Mouse (Mus musculus) granulocyte monocyte progenitor cell, adult 5-6 weeks (primary cell): ENCODE data around the gene Phyhd1. TPM values are rescaled to one million over a fixed set of nuclear protein-coding genes. Genes with fewer than 3 reads are reported as not detected.

Experiments
- ATAC-seq: replicated peaks from 2 replicates; pipeline ENCODE4 v1.8.0; 2016; ENCODE audit warnings: mild to moderate bottlenecking, moderate TSS enrichment, inconsistent platforms; ENCODE audit not compliant: poor library complexity, severe bottlenecking
- total RNA-seq, 2 experiments: library from RNA; stranded (forward) in 1 of 2; stranded (reverse) in 1 of 2; fragments of 200-712, 200-1000 nt in 1 of 2; fragments of >200 nt in 1 of 2; fragmentation: Nextera tagmentation in 1 of 2; gene quantifications; 2 replicates each; pipeline ENCODE4 v1.2.3; 2014 to 2017

The Phyhd1 gene
- total RNA-seq, 2 experiments from 2014 or later: 0.99 to 1.5 TPM

DNA sequence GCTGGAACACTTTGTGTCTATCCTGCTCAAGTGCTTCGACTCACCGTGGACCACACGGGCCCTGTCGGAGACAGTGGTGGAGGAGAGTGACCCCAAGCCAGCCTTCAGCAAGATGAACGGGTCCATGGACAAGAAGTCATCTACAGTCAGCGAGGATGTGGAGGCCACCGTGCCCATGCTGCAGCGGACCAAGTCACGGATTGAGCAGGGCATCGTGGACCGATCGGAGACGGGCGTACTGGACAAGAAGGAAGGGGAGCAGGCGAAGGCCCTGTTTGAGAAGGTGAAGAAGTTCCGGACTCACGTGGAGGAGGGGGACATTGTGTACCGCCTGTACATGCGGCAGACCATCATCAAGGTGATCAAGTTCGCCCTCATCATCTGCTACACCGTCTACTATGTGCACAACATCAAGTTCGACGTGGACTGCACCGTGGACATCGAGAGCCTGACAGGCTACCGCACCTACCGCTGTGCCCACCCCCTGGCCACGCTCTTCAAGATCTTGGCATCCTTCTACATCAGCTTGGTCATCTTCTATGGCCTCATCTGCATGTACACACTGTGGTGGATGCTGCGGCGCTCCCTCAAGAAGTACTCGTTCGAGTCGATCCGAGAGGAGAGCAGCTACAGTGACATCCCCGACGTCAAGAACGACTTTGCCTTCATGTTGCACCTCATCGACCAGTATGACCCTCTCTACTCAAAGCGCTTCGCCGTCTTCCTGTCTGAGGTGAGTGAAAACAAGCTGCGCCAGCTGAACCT is 10.2 kb upstream of the Phyhd1 start:
- ATAC-seq: no peak

- no peak for ATAC-seq
Observed at GRCm38 (mm10) chr2:30256616-30257350, 9.2 kb upstream of the Phyhd1 start.

DNA sequence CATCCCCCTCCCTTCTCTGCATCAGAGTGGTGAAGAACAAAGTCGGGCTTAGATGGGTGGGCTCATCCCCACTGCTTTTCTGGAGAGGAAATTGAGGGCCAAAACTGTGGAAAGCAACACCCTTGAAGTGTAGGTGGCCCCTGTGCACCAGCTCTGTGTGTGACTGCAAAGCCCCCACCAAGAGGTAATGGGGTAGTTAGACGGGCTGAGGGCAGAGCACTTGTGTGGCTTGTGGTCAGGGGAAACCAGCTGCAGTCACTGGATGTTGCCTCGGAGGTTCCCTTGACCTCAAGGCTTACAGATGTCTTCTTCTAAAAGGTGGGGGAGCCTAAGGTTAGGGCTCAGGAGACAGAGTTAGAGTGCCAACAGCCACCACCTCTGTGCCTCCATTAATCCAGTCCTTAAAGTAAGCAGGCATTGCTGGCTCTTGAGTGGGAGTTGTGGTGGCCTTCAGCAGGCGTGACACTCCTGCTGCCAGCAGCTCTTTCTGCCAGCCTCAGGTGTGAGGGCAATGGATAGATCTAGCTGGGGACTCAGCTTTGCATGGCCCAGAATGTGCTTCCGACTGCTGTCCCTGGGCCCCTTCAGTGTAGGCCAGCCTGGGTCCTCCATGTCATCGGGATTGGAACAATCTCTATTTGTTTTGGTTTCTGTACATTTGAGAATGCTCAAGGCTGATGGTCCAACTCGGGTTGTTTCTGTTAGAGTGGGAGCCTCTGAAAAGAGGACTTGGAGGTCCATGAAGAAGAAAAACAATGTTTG is 8.1 kb upstream of the Phyhd1 start:
- ATAC-seq: peak; percentile 66

- peak; percentile 34 for ATAC-seq
Observed at GRCm38 (mm10) chr2:30258600-30258999, 7.4 kb upstream of the Phyhd1 start.

GRCm38 (mm10) chr2:30259131-30260064 is 6.6 kb upstream of the Phyhd1 start:
- no peak for ATAC-seq

- no peak for ATAC-seq
Observed at GRCm38 (mm10) chr2:30261064-30261736, 4.8 kb upstream of the Phyhd1 start.

DNA sequence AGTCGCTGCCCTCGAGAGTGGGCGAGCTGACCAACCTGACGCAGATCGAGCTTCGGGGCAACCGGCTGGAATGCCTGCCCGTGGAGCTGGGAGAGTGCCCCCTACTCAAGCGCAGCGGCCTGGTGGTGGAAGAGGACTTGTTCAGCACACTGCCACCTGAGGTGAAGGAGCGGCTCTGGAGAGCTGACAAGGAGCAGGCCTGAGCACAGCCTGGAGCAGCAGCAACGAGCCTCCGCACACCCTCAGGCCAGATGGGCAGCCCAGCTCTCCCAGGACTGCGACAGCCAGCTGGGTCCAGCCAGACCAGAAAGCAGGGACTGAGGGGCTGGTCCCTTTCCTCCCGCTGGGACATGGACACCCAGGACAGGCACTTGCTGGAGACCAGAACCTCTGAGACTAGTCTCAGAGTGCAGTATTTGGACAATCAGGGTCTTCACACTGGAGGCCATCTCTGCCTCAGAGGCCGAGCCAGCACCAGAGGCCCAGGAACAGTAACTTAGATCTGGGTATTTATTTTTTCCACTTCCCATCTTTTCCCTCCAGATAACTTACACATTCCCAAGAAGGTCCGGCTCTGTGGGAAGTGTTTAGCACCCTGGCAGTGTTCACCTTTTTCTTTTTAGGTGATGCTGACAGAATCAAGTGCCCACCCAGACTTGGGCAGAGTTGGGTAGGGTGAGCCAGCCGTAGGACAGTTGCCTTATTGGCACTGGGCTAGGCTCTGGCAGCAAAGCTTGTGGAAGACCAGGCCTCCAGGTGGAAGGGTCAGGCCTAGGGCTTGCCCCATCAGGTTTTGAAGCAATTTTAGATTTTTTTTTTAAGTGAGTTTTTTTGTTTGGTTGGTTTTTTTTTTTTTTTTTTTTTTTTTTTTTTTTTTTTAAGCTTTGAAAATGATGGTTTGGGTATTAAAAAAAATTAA is 3.8 kb upstream of the Phyhd1 start:
- ATAC-seq: no peak

GRCm38 (mm10) chr2:30262840-30263441 is 3.1 kb upstream of the Phyhd1 start:
- no peak for ATAC-seq

- ATAC-seq: no peak
Observed at GRCm38 (mm10) chr2:30263811-30264210, 2.2 kb upstream of the Phyhd1 start.

DNA sequence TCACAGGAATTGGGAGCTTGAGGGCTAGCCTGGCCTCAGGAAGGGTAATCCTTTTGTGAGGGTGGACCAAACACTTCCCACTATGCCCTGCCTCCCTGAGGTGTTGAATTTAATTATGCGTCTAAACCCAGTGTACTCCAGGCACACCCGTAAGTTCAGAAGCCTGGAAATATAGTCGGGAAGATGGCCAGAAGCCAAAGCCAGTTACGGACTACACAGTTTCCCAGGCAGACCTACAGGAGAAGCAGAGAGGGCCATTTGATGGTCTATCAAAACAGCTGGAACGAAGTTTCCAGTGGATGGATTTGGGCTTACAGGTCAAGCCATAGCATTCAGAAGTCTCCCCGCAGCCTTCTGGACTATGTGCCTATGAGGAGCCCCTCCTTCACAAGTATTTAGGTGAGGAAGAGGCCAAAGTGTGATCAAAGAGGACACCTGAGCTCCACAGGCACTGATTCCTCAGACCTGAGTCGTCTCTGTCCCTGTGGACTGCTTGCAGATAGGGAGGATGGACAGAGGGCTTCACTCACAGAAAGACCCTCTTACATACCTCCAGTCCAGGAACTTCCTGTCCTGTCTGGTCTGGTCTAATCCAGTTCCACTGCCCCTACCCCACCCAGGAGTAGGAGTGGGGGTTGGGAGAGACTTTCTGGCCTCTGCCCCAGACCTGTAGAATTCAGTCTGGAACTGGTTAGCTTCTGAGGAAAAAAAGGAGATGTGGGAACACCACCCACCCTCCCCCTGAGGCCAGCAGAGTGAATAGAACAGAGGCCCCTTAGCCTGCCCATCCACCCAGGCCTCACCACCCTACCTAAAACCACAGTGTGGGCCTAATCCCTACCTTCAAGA is 1.1 kb upstream of the Phyhd1 start:
- ATAC-seq: no peak

GRCm38 (mm10) chr2:30266392-30266941 is 464 bp downstream of the Phyhd1 start:
- no peak for ATAC-seq

DNA sequence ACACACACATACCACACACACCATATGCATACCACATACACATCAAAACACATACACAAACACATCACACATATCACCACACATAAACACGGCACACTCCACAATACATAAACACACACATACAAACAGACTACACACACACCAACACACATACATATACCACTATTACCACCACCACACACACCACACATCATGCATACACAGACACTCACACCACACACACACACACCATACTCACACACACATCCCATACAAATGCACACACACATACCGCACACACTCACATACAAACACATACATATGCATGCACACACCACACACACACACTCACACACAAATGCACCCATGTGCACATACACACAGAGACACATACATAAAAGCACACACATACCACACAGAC is 1.5 kb downstream of the Phyhd1 start:
- no peak for ATAC-seq

DNA sequence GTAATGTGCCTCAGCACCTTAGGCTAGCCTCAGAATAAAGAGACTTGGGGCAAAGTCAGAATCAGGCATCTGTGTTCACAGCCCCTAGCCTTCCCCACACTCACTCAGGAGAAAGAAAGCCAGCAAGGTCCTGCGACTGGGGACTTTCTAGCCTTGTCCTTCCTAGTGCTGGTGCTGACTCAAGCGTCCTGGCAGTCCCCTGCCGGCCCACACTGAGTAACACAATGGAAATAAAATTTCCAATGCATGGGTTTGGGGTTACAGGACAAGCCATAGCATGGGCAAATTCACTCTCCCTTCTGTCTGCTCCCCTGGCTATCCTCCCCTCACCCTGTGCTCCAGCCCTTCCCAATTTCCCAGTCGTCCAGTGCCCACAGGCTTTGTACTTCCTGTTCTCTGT is 2.4 kb downstream of the Phyhd1 start:
- ATAC-seq: no peak

DNA sequence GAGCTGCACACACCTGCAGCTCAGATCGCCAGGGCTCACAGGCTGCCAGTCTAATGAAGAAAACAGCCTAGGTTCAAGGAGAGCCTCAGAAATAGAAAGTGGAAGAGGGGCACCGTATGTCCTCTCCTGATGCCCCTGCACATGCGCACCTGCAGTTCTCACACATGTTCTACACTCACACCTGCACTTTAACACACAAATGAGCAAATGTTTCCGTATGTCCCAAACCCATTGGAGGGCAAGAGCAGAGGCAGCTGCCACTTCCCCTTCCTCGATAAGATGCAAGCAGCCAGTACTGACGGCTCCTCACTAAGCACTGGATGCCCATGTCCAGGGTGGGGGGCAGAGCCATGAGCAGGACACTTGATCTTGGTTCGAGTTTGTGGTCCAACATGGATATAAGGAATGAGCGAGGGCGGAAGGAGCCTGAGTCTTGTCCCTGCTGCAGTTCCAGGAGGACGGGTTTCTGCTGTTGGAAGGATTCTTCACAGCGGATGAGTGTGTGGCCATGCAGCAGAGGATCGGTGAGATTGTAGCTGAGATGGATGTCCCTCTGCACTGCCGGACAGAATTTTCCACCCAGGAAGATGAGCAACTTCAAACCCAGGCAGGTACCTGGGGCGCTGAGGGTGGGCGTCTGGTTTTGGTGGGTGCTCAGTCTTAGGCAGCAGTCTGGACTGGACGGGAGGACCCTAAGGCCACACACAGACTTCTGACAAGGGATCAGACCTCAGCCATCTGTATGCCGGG is 3.4 kb downstream of the Phyhd1 start:
- ATAC-seq: peak; percentile 19; the same call in 1 of the 2 replicates

DNA sequence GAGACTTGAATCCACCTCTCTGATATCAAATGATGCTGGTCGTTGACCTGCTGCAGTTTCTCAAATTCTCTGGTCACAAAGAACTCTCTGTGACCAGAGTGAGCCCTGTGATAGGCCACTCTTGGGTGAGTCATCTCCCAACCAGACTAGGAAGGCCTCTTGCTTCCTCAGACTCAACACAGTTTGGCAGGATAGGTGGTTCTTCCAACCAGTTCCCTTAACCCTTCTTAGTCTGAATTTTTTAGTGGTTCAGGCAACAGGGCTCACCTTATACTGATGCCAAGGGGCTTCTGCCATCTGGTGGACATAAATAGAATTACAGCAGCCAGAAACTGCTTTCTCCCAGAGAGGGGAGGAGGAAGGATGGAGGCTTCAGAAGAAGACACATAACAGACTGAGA is 4.1 kb downstream of the Phyhd1 start:
- peak; percentile 92 for ATAC-seq

DNA sequence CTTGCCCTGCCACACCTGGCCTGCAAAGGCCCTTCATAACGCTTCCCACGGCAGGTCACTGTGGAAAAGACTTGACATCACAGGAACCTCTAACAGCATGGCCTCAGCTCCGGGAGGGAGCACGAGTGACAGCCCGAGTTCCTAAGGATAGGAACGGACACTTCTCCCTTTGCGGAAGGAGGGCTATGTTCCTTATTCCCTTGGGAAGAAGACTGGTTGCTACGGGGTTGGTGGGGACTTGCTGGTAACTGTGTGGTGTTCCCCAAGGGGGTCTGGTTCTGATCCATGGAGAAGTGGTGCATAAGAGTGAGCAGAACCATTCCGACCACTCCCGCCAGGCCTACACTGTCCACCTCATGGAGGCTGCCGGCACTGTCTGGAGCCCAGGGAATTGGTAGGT is 14.7 kb downstream of the Phyhd1 start, which contains the start of gene Gm28038:
TSS of gene Gm28038 (plus strand) at position 301 of the 400 bp plus-strand sequence.
- ATAC-seq: no peak
